Comparison of ENCODE assay signal across 9 mouse cellular contexts in the genomic region with DNA sequence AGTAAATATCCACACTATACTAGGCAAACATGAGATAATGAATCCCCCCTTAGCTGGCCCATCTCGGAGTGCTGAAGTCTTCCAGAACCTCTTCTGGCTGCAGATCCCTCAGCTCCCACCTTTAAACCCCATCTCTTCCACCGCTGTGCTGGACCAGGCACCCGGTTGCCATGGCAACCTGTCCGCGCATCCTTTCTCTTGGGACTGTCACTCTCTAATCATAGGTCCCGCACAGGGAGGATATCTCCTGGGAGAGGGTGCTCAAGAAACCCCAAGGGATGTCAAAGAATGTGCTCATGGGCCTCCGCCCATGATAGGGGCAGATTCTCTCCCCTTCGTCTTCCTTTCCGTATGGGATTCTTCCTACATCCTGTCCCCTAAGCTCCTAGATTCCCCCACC. TPM values are rescaled to one million over a fixed set of nuclear protein-coding genes. Genes with fewer than 3 reads are reported as not detected.
DNase-seq lines count a peak whose midpoint lies in the region; ATAC-seq and TF ChIP-seq lines count a peak whose summit lies in the region.
"Had no signal": no experiment of that assay in that cellular context is flagged by ENCODE, and none has a peak within 500 bp of the region (broad histone marks: within the 10 kb centered on the region; RNA-seq: fewer than 3 reads in every experiment).

No protein-coding gene starts in this region.

- peak; percentile 7; the same call in 1 of the 2 replicates for ATAC-seq in forebrain, embryonic 16.5 days
- no peak for ATAC-seq in limb, embryonic 14.5 days (ENCODE audit: low FRiP score, low read depth)

- TF ChIP-seq POLR2A in limb, embryonic 14.5 days (IDR thresholded peaks at IDR 0.05; ENCODE audit: borderline replicate concordance, extremely low read depth, insufficient read depth, insufficient read length), result no peak

- 3% methylated on average over 9 of the region's 9 CpGs for WGBS in forebrain, embryonic 16.5 days
- 3% methylated on average over 9 of the region's 9 CpGs for WGBS in limb, embryonic 14.5 days

- H3K27ac ChIP-seq in gastrocnemius, adult 2 months, result no peak overlapping the region
- H3K27ac ChIP-seq in forebrain, embryonic 16.5 days (ENCODE audit: low read length), result no peak overlapping the region
- no peak overlapping the region for H3K27ac ChIP-seq in limb, embryonic 14.5 days (replicated peaks; ENCODE audit: low read depth, low read length)
- H3K27ac ChIP-seq: liver, embryonic 14.5 days had no signal

- no peaks in the 10 kb centered on the region for H3K9me3 ChIP-seq in forebrain, embryonic 16.5 days (ENCODE audit: control insufficient read depth, low read length)
- no peaks in the 10 kb centered on the region for H3K9me3 ChIP-seq in limb, embryonic 14.5 days (ENCODE audit: control insufficient read depth, low read length)

- no peaks in the 10 kb centered on the region for H3K36me3 ChIP-seq in forebrain, embryonic 16.5 days (ENCODE audit: control insufficient read depth, insufficient read depth)
- no peaks in the 10 kb centered on the region for H3K36me3 ChIP-seq in limb, embryonic 14.5 days (ENCODE audit: control insufficient read depth, insufficient read depth, low read length)
- no peaks in the 10 kb centered on the region for H3K36me3 ChIP-seq in splenic B cell, adult 2 months (ENCODE audit: control insufficient read depth, insufficient read depth, low read length, poor library complexity, severe bottlenecking)

- intact Hi-C loops in gastrocnemius, adult 2 months (cut with DNase I), result loop anchor here (5.0 to 10.0 kb wide), 2 partner anchors 94 to 104 kb away; partner anchors contain the start of genes Gramd1a and Usf2
- intact Hi-C loops in gastrocnemius, postnatal 14 days (cut with DNase I; ENCODE audit: low total_unique reads), result no loop called here

- 0 out of 2 replicates have a peak overlapping the region, but pooled peaks have one; percentile 11 for H3K4me3 ChIP-seq in gastrocnemius, adult 2 months
- H3K4me3 ChIP-seq in forebrain, embryonic 16.5 days (replicated peaks; ENCODE audit: low read length), result peak overlapping the region; percentile 38
- peak overlapping the region; percentile 21 for H3K4me3 ChIP-seq in limb, embryonic 14.5 days (replicated peaks; ENCODE audit: low read length)

- no peak for TF ChIP-seq CTCF in gastrocnemius, adult 2 months (IDR thresholded peaks at IDR 0.05)

- peaks cover 37% of the 10 kb centered on the region for H3K4me1 ChIP-seq in forebrain, embryonic 16.5 days (replicated peaks; ENCODE audit: control insufficient read depth, insufficient read depth, low read length)
- H3K4me1 ChIP-seq in limb, embryonic 14.5 days (ENCODE audit: control insufficient read depth, insufficient read depth, low read length), result peaks cover 58% of the 10 kb centered on the region

- peaks cover 30% of the 10 kb centered on the region for H3K27me3 ChIP-seq in forebrain, embryonic 16.5 days (replicated peaks; ENCODE audit: control insufficient read depth, insufficient read depth, low read length)
- H3K27me3 ChIP-seq in limb, embryonic 14.5 days (ENCODE audit: control insufficient read depth, insufficient read depth, low read length), result peaks cover 52% of the 10 kb centered on the region
- no peaks in the 10 kb centered on the region for H3K27me3 ChIP-seq in splenic B cell, adult 2 months (ENCODE audit: control insufficient read depth, insufficient read depth, low read length, poor library complexity, severe bottlenecking)

- peak overlapping the region; percentile 58 for H3K4me2 ChIP-seq in forebrain, embryonic 16.5 days (ENCODE audit: low read length)
- peak overlapping the region; percentile 44 for H3K4me2 ChIP-seq in limb, embryonic 14.5 days (replicated peaks; ENCODE audit: low read depth, low read length, severe bottlenecking)

- DNase-seq in gastrocnemius, adult 2 months, result no peak
- no peak for DNase-seq in gastrocnemius, postnatal 25 days
- DNase-seq in MN1 (ENCODE audit: low spot score), result peak; percentile 47
- no peak for DNase-seq in limb, embryonic 14.5 days (ENCODE audit: low spot score)
- peak; percentile 34 for DNase-seq in splenic B cell, adult 2 months (ENCODE audit: low read depth, low spot score)
- DNase-seq in spleen, postnatal 14 days (ENCODE audit: low spot score in 2 of 2), result no peak
- no peak for DNase-seq in gastrocnemius, postnatal 14 days

- H3K9ac ChIP-seq in forebrain, embryonic 16.5 days (replicated peaks; ENCODE audit: low read depth, low read length), result 0 out of 2 replicates have a peak overlapping the region, but pooled peaks have one; percentile 37
- no peak overlapping the region for H3K9ac ChIP-seq in limb, embryonic 14.5 days (ENCODE audit: low read depth, low read length, severe bottlenecking)
- H3K9ac ChIP-seq: liver, embryonic 14.5 days had no signal

RNA-seq across cellular contexts. Expression of gene Fxyd7, which starts 0.3 kb away (rescaled TPM):
- 1 to 10 TPM; 1.4 to 1.6 TPM for total RNA-seq in gastrocnemius, adult 2 months (2021)
- 1 to 10 TPM; 1.9 to 2.1 TPM for total RNA-seq in gastrocnemius, postnatal 25 days (2021)
- polyA plus RNA-seq in forebrain, embryonic 16.5 days (2015; fragmentation: Nextera tagmentation; extraction: Ambion mirVana), result 51.0 and 95.0 TPM in 2 replicates
- 14.9 and 19.3 TPM in 2 replicates for polyA plus RNA-seq in limb, embryonic 14.5 days (2012; rRNA removed)
- polyA plus RNA-seq in limb, embryonic 14.5 days (2014; fragmentation: Nextera tagmentation; extraction: Ambion mirVana), result 15.3 and 16.2 TPM in 2 replicates
- total RNA-seq in gastrocnemius, postnatal 14 days (2021), result 1 to 10 TPM; 2.0 to 2.1 TPM

RNA-seq across cellular contexts. Expression of gene Fxyd1, which starts 6.1 kb away (rescaled TPM):
- 1,000 to 10,000 TPM in 1 of 2 experiments, 100 to 1,000 TPM in 1; 944 to 1,010 TPM for total RNA-seq in gastrocnemius, adult 2 months (2021)
- total RNA-seq in gastrocnemius, postnatal 25 days (2021), result 1,000 to 10,000 TPM; 1,050 to 1,262 TPM
- polyA plus RNA-seq in forebrain, embryonic 16.5 days (2015; fragmentation: Nextera tagmentation; extraction: Ambion mirVana), result 10.7 and 14.5 TPM in 2 replicates
- polyA plus RNA-seq in limb, embryonic 14.5 days (2012; rRNA removed), result 92.6 and 103 TPM in 2 replicates
- polyA plus RNA-seq in limb, embryonic 14.5 days (2014; fragmentation: Nextera tagmentation; extraction: Ambion mirVana), result 95.6 and 101 TPM in 2 replicates
- total RNA-seq in gastrocnemius, postnatal 14 days (2021), result 1,000 to 10,000 TPM; 1,292 to 1,295 TPM

RNA-seq across cellular contexts. Expression of gene Lgi4, which starts 8.2 kb away (rescaled TPM):
- 1 to 10 TPM; 2.4 to 3.3 TPM for total RNA-seq in gastrocnemius, adult 2 months (2021)
- total RNA-seq in gastrocnemius, postnatal 25 days (2021), result 1 to 10 TPM; 4.1 to 5.4 TPM
- 0.20 and 0.24 TPM in 2 replicates for polyA plus RNA-seq in forebrain, embryonic 16.5 days (2015; fragmentation: Nextera tagmentation; extraction: Ambion mirVana)
- 2.0 and 2.8 TPM in 2 replicates for polyA plus RNA-seq in limb, embryonic 14.5 days (2012; rRNA removed)
- polyA plus RNA-seq in limb, embryonic 14.5 days (2014; fragmentation: Nextera tagmentation; extraction: Ambion mirVana), result 0.39 and 1.1 TPM in 2 replicates
- total RNA-seq in gastrocnemius, postnatal 14 days (2021), result 1 to 10 TPM; 6.2 to 8.7 TPM

RNA-seq across cellular contexts. Expression of gene Fxyd5, which starts 8.6 kb away (rescaled TPM):
- total RNA-seq in gastrocnemius, adult 2 months (2021), result 10 to 100 TPM in 1 of 2 experiments, 1 to 10 TPM in 1; 8.3 to 13.8 TPM
- 10 to 100 TPM in 1 of 2 experiments, 1 to 10 TPM in 1; 9.5 to 13.6 TPM for total RNA-seq in gastrocnemius, postnatal 25 days (2021)
- polyA plus RNA-seq in forebrain, embryonic 16.5 days (2015; fragmentation: Nextera tagmentation; extraction: Ambion mirVana), result 21.7 and 23.4 TPM in 2 replicates
- polyA plus RNA-seq in limb, embryonic 14.5 days (2012; rRNA removed), result 17.4 and 20.5 TPM in 2 replicates
- polyA plus RNA-seq in limb, embryonic 14.5 days (2014; fragmentation: Nextera tagmentation; extraction: Ambion mirVana), result 28.8 and 31.3 TPM in 2 replicates
- 10 to 100 TPM; 12.6 to 14.3 TPM for total RNA-seq in gastrocnemius, postnatal 14 days (2021)

RNA-seq across cellular contexts. Expression of gene Fxyd3, which starts 25.6 kb away (rescaled TPM):
- 1 to 10 TPM; 1.2 to 1.4 TPM for total RNA-seq in gastrocnemius, adult 2 months (2021)
- 1 to 10 TPM; 1.7 to 3.2 TPM for total RNA-seq in gastrocnemius, postnatal 25 days (2021)
- 0.15 and 0.66 TPM in 2 replicates for polyA plus RNA-seq in forebrain, embryonic 16.5 days (2015; fragmentation: Nextera tagmentation; extraction: Ambion mirVana)
- 39.8 and 45.9 TPM in 2 replicates for polyA plus RNA-seq in limb, embryonic 14.5 days (2012; rRNA removed)
- polyA plus RNA-seq in limb, embryonic 14.5 days (2014; fragmentation: Nextera tagmentation; extraction: Ambion mirVana), result 68.9 and 79.5 TPM in 2 replicates
- 1 to 10 TPM; 1.9 to 3.3 TPM for total RNA-seq in gastrocnemius, postnatal 14 days (2021)

Comparison
In these comparisons a context has a peak if more than half of its experiments do, and no peak if none do; other contexts are left out.
1. DNase-seq: peak in MN1 (single experiment) and splenic B cell, adult 2 months (single experiment); none in gastrocnemius, adult 2 months (single experiment), gastrocnemius, postnatal 25 days (single experiment), limb, embryonic 14.5 days (single experiment), spleen, postnatal 14 days (0 of 2) and gastrocnemius, postnatal 14 days (single experiment).
2. Peak in every context shown above with its lines, with median percentiles within 50 percentile points of each other: H3K4me3 ChIP-seq.